Mouse (Mus musculus) gastrocnemius, postnatal 36 days (tissue): ENCODE data around the gene Sco1. TPM values are rescaled to one million over a fixed set of nuclear protein-coding genes. Genes with fewer than 3 reads are reported as not detected.
A peak's percentile ranks its signal among the peaks of the same experiment; 100 is the strongest.

ENCODE experiments used
- DNase-seq, 2 experiments: peaks; one replicate each; pipeline ENCODE4 v3.0.0; 2022
- intact Hi-C: fragments of 180-260 bp; cut with DNase I; formaldehyde crosslinking; loops from one replicate; pipeline ENCODE4 v1.15.1; 2025
- total RNA-seq, 2 experiments: library from RNA; stranded (reverse); gene quantifications; 2 replicates each; pipeline ENCODE4 v1.2.3; 2021

Gene Sco1
- total RNA-seq, 2 experiments from 2014 or later = 6.6 to 6.7 TPM

- intact Hi-C loops = no loop called here
- DNase-seq = no peak
Measured at GRCm38 (mm10) chr11:67039799-67040198, 12.7 kb upstream of the Sco1 start.

- intact Hi-C loops = no loop called here
- DNase-seq = no peak
Measured at GRCm38 (mm10) chr11:67040483-67040882, 12.0 kb upstream of the Sco1 start.

- DNase-seq = no peak
- intact Hi-C loops = no loop called here
Measured at GRCm38 (mm10) chr11:67043007-67043406, 9.5 kb upstream of the Sco1 start.

GRCm38 (mm10) chr11:67044959-67045358 lies 7.5 kb upstream of the Sco1 start:
- no peak for DNase-seq
- intact Hi-C loops = no loop called here

GRCm38 (mm10) chr11:67047199-67047598 lies 5.3 kb upstream of the Sco1 start:
- intact Hi-C loops = no loop called here
- DNase-seq = no peak

- no peak for DNase-seq
- intact Hi-C loops = no loop called here
Measured at GRCm38 (mm10) chr11:67048496-67048895, 4.0 kb upstream of the Sco1 start.

GRCm38 (mm10) chr11:67049256-67049655 lies 3.2 kb upstream of the Sco1 start:
- no peak for DNase-seq
- intact Hi-C loops = no loop called here

GRCm38 (mm10) chr11:67051676-67052320 lies 672 bp upstream of the Sco1 start:
- intact Hi-C loops = loop anchor here (2.0 kb wide), 1 partner anchor 27 kb away; the partner anchor contains the start of gene Tmem220
- DNase-seq = no peak

- no peak for DNase-seq
- intact Hi-C loops = no loop called here
Measured at GRCm38 (mm10) chr11:67054754-67055365, 2.4 kb downstream of the Sco1 start.

GRCm38 (mm10) chr11:67061311-67061710 lies 8.8 kb downstream of the Sco1 start:
- intact Hi-C loops = no loop called here
- DNase-seq = no peak

- intact Hi-C loops = no loop called here
- no peak for DNase-seq
Measured at GRCm38 (mm10) chr11:67062726-67063125, 10.3 kb downstream of the Sco1 start.

GRCm38 (mm10) chr11:67067741-67068140 lies 15.3 kb downstream of the Sco1 start:
- no peak for DNase-seq
- intact Hi-C loops = no loop called here

- intact Hi-C loops = no loop called here
- no peak for DNase-seq
Measured at GRCm38 (mm10) chr11:67072615-67073130, 20.2 kb downstream of the Sco1 start.

- intact Hi-C loops = no loop called here
- no peak for DNase-seq
Measured at GRCm38 (mm10) chr11:67075036-67075435, 22.6 kb downstream of the Sco1 start.

- no peak for DNase-seq
- intact Hi-C loops = no loop called here
Measured at GRCm38 (mm10) chr11:67076781-67077180, 24.3 kb downstream of the Sco1 start.

GRCm38 (mm10) chr11:67077435-67077834 lies 25.0 kb downstream of the Sco1 start:
- no peak for DNase-seq
- intact Hi-C loops = no loop called here

GRCm38 (mm10) chr11:67078000-67078399 lies 25.5 kb downstream of the Sco1 start, which contains the start of gene Myh3:
Myh3 (plus strand) TSS chr11:67078300.
- DNase-seq = no peak
- intact Hi-C loops = no loop called here

- DNase-seq = no peak
- intact Hi-C loops = no loop called here
Measured at GRCm38 (mm10) chr11:67078888-67079287, 26.4 kb downstream of the Sco1 start.

- intact Hi-C loops = loop anchor here (5.0 kb wide), 1 partner anchor 172 kb away; no protein-coding TSS in a partner anchor
- no peak for DNase-seq
Measured at GRCm38 (mm10) chr11:67079740-67080139, 27.3 kb downstream of the Sco1 start.

GRCm38 (mm10) chr11:67080168-67080567 lies 27.7 kb downstream of the Sco1 start:
- peak in 1 of 2 experiments; percentile 39 for DNase-seq
- intact Hi-C loops = loop anchor here (5.0 kb wide), 1 partner anchor 173 kb away; no protein-coding TSS in a partner anchor

- intact Hi-C loops = loop anchor here (5.0 kb wide), 1 partner anchor 174 kb away; no protein-coding TSS in a partner anchor
- no peak for DNase-seq
Measured at GRCm38 (mm10) chr11:67081125-67081649, 28.7 kb downstream of the Sco1 start.
